Mouse (Mus musculus) hindbrain, embryonic 12.5 days (tissue): ENCODE measurements at regions not wholly inside any gene's neighbourhood (a gene's known extent, or its start where the extent isn't known, plus 50 kb on each side); places are given as distances from the start of the nearest gene placed in this dataset.
"Not testable (repeated sequence)": the region's sequence is repeated elsewhere in the genome, so short reads cannot be mapped to it uniquely, and the experiment has no call there.

Experiments used
- ATAC-seq: fragments of 200-750 bp; cut with Nextera tagmentation; 2 replicates; pipeline ENCODE4 v1.8.0; 2017; ENCODE audit warnings: moderate TSS enrichment; ENCODE audit not compliant: low FRiP score
- H3K27ac ChIP-seq: fragments of 300-500 bp; sonication (generic); 2 replicates; pipeline ENCODE4 v1.5.1; 2016; ENCODE audit warnings: mild to moderate bottlenecking
- H3K27me3 ChIP-seq: fragments of 300-500 bp; sonication (generic); 2 replicates; pipeline ENCODE4 v1.6.1; 2016; ENCODE audit warnings: mild to moderate bottlenecking
- H3K36me3 ChIP-seq: fragments of 300-500 bp; sonication (generic); 2 replicates; pipeline ENCODE4 v1.6.1; 2016; ENCODE audit warnings: mild to moderate bottlenecking
- H3K4me1 ChIP-seq: fragments of 300-500 bp; sonication (generic); 2 replicates; pipeline ENCODE4 v1.6.1; 2016
- H3K4me2 ChIP-seq: fragments of 300-500 bp; sonication (generic); replicated peaks from 2 replicates; pipeline ENCODE4 v1.6.1; 2016; ENCODE audit warnings: mild to moderate bottlenecking
- H3K4me3 ChIP-seq: fragments of 300-500 bp; sonication (generic); 2 replicates; pipeline ENCODE4 v1.5.1; 2016; ENCODE audit warnings: mild to moderate bottlenecking
- H3K9ac ChIP-seq: fragments of 300-500 bp; sonication (generic); 2 replicates; pipeline ENCODE4 v1.6.1; 2016; ENCODE audit warnings: mild to moderate bottlenecking, moderate library complexity
- H3K9me3 ChIP-seq: fragments of 300-500 bp; sonication (generic); replicated peaks from 2 replicates; pipeline ENCODE4 v1.6.1; 2016; ENCODE audit warnings: mild to moderate bottlenecking
- WGBS: fragments of 180-500 bp; shearing (Covaris S2); methylation state at CpG from one replicate; pipeline ENCODE4 v1.1.7; 2016; 5-methylcytosine and 5-hydroxymethylcytosine counted together

DNA sequence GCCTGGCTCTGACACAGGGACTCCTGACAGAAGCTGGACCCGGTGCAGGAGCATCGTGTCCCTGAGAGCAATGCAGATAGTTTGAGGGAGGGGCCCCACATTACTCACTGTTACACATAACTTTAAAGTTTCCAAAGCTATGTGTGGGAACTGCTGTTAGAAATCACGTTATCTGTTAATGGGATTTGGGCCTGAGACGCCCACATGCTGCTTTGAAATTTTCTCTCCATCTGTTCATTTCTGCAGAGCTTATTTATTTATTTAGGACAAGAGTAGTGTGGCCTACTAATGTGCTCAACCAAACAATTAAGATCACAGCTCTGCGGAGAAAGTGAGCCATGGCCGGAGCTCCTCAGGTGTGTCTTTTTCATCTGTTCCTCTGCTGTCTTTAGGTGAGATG lies 99.4 kb upstream of the Frmd4a start:
- 82% methylated on average over 6 of the region's 6 CpGs for WGBS
- Histone ChIP-seq H3K27ac (no peak overlapping the region), H3K4me1 (no peaks in the 10 kb centered on the region), H3K36me3 (no peaks in the 10 kb centered on the region), H3K4me2 (no peak overlapping the region), H3K9ac (no peak overlapping the region), H3K27me3 (no peaks in the 10 kb centered on the region), H3K4me3 (no peak overlapping the region), H3K9me3 (no peaks in the 10 kb centered on the region)
- ATAC-seq = no peak

DNA sequence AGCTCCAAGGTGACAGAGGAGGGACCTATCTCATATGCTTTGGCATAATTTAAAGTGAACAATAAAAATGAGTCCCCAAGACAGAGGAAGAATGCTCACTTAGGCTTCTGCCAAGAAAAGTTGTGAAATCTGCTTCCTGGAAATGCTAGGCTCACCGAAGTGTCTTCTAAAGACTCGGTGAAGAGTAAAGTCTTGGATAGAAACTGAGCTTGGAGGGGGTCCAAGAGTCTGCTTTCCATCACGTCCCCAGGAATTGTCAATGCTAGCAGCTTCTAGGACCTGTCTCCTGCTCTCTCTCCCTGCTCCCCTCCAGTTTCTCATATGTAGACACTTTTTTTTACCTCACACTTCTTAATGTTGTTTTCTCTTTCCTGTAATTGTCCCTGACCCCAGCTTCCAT lies 97.6 kb upstream of the Frmd4a start:
- ATAC-seq = no peak
- Histone ChIP-seq H3K9ac (no peak overlapping the region), H3K36me3 (no peaks in the 10 kb centered on the region), H3K4me2 (no peak overlapping the region), H3K4me3 (no peak overlapping the region), H3K4me1 (no peaks in the 10 kb centered on the region; the same call in 1 of the 2 replicates), H3K27me3 (no peaks in the 10 kb centered on the region), H3K9me3 (no peaks in the 10 kb centered on the region), H3K27ac (no peak overlapping the region)
- 85% methylated on average over 3 of the region's 3 CpGs for WGBS

DNA sequence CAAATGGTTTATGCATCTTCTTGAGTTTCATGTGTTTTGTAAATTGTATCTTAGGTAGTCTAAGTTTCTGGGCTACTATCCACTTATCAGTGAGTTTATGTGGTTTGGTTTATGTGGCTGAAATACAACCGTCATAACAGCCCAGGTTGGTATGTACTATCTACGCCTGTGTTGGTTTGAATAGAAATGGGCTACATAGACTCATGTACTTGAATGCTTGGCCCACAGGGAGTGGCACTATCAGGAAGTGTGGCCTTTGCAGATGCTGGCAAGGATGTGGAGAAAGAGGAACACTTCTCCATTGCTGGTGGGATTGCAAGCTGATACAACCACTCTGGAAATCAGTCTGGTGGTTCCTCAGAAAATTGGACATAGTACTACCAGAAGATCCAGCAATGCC lies 96.4 kb upstream of the Frmd4a start:
- not testable (repeated sequence) for H3K4me1 ChIP-seq, H3K27me3 ChIP-seq, H3K27ac ChIP-seq, H3K36me3 ChIP-seq, H3K4me3 ChIP-seq, ATAC-seq, H3K9ac ChIP-seq, H3K4me2 ChIP-seq, H3K9me3 ChIP-seq
- WGBS = 89% methylated on average over 2 of the region's 2 CpGs

DNA sequence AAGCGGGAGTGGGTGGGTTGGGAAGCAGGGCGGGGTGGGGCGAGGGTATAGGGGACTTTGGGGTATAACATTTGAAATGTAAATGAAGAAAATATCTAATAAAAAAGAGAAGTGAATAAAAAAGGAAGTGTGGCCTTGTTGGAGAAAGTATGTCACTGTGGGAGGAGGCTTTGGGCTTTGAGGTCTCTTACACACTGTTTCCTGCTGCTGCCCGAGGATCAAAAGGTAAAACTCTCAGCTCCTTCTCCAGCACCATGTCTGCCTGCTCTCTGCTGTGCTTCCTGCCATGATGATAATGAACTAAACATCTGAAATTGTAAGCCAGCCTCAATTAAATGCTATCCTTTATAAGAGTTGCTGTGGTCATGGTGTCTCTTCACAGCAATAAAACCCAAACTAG lies 94.8 kb upstream of the Frmd4a start:
- no peaks in the 10 kb centered on the region for H3K27me3 ChIP-seq
- no peak overlapping the region for H3K4me2 ChIP-seq
- H3K4me1 ChIP-seq = peaks cover 4% of the 10 kb centered on the region; the same call in 1 of the 2 replicates
- H3K36me3 ChIP-seq = no peaks in the 10 kb centered on the region
- no peak overlapping the region for H3K27ac ChIP-seq
- no peak overlapping the region for H3K9ac ChIP-seq
- no peak overlapping the region for H3K4me3 ChIP-seq
- ATAC-seq = no peak
- no peaks in the 10 kb centered on the region for H3K9me3 ChIP-seq
- WGBS = 93% methylated on average over 4 of the region's 4 CpGs

DNA sequence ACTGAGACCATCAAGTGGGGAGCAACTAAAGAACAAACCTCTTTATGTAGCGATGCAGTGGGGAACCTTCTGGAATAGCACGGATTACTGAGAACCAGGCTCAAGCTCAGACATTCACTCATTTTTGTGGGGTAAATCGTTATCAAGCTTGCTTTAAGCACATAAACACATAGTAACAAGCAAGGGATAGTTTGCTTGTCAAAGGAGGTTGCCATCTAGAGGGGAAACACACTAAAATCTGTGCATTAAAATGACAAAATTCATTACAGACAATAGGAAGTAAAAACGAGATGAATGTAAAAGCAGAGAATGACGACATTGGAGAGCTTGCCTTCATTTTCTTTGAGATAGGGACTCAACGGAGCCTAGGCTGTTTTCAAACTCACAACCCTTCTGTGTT lies 92.8 kb upstream of the Frmd4a start:
- H3K4me1 ChIP-seq = peaks cover 4% of the 10 kb centered on the region; the same call in 1 of the 2 replicates
- WGBS = 80% methylated on average over 6 of the region's 6 CpGs
- no peak for ATAC-seq

DNA sequence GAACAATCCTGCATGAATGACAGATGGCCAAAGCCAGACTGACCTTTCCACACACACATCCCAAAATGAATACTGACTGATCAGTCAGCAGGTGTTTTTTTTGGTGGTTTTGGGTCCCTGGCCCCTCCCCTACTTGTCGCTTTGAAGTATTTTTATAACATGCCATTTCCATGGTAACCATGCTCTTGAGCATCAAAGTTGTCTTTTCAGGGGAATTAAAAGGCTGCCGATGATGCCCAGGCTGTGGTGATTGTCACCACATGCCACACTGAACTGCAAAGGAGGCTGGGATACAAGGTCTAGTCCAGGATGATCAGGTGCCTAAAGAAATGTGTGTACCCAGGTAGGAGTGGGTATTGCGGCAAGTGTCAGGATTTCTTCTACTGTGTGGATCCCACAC lies 92.3 kb upstream of the Frmd4a start:
- Histone ChIP-seq H3K36me3 (no peaks in the 10 kb centered on the region), H3K9me3 (no peaks in the 10 kb centered on the region), H3K27ac (no peak overlapping the region), H3K4me2 (no peak overlapping the region), H3K4me1 (peaks cover 4% of the 10 kb centered on the region; the same call in 1 of the 2 replicates), H3K9ac (no peak overlapping the region), H3K27me3 (no peaks in the 10 kb centered on the region), H3K4me3 (no peak overlapping the region)
- no peak for ATAC-seq
- WGBS = 59% methylated on average over 3 of the region's 3 CpGs

More for the DNA sequence above, 92.8 kb upstream of the Frmd4a start:
- H3K36me3 ChIP-seq = no peaks in the 10 kb centered on the region
- no peak overlapping the region for H3K4me2 ChIP-seq
- H3K9me3 ChIP-seq = no peaks in the 10 kb centered on the region
- no peak overlapping the region for H3K27ac ChIP-seq
- H3K27me3 ChIP-seq = no peaks in the 10 kb centered on the region
- H3K9ac ChIP-seq = no peak overlapping the region
- no peak overlapping the region for H3K4me3 ChIP-seq

DNA sequence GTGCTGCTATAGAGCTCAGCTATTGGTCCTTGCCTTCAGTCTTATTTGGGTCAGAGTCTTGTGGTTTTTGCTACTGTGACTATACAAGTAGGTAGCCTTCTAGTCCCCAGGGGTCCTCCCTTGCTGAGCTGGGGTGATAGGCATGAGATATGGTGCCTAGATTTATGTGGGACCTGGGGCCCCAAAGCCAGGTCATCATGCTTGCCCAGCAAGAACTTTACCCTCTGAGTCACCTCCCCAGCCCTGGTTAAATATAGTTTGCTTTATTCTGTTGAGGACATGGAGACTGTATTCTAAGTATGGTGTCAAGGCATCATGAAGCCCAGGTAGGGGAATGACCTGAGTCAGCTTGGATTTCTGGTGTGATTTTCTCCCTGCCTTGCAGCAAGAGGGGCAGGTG lies 91.4 kb upstream of the Frmd4a start:
- H3K4me2 ChIP-seq = no peak overlapping the region
- H3K9me3 ChIP-seq = no peaks in the 10 kb centered on the region
- ATAC-seq = no peak
- H3K27ac ChIP-seq = no peak overlapping the region
- H3K4me3 ChIP-seq = no peak overlapping the region
- no peaks in the 10 kb centered on the region for H3K27me3 ChIP-seq
- peaks cover 4% of the 10 kb centered on the region; the same call in 1 of the 2 replicates for H3K4me1 ChIP-seq
- H3K9ac ChIP-seq = no peak overlapping the region
- no peaks in the 10 kb centered on the region for H3K36me3 ChIP-seq

DNA sequence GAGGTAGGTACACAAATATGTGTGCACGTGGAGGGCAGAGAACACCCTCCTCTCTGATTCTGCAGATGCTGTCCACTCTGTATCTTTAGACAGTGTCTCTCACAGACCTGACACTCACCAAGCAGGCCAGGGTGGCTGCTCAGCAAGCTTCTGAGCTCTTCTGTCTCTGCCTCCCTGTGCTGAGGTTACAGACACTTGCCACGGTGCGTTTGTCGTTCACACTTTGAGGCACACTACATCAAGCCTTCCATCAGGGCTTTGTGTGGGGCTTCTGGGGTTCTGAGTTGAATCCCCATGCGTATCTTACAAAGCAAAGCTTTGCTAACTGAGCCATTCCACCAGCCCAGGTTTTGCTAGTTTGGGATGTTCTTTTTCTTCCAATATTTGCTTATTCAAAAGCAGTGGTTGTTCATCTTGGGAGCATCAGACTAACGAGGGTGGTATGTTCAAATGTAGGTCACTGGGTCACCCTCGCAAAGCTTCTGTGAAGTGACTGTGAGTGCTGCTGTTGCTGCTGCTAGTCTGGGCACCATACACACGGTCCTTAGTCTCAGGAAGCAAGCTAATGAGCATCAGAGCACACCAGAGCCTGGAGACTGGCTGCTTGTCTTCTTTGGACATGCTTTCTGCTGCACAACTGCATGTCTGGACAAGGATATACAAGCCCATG lies 90.2 kb upstream of the Frmd4a start:
- H3K4me1 ChIP-seq = peaks cover 4% of the 10 kb centered on the region; the same call in 1 of the 2 replicates
- no peaks in the 10 kb centered on the region for H3K9me3 ChIP-seq
- ATAC-seq = no peak
- H3K4me2 ChIP-seq = no peak overlapping the region
- H3K36me3 ChIP-seq = no peaks in the 10 kb centered on the region
- H3K4me3 ChIP-seq = no peak overlapping the region
- WGBS = 70% methylated on average over 8 of the region's 8 CpGs
- H3K27ac ChIP-seq = no peak overlapping the region
- no peaks in the 10 kb centered on the region for H3K27me3 ChIP-seq
- H3K9ac ChIP-seq = no peak overlapping the region

DNA sequence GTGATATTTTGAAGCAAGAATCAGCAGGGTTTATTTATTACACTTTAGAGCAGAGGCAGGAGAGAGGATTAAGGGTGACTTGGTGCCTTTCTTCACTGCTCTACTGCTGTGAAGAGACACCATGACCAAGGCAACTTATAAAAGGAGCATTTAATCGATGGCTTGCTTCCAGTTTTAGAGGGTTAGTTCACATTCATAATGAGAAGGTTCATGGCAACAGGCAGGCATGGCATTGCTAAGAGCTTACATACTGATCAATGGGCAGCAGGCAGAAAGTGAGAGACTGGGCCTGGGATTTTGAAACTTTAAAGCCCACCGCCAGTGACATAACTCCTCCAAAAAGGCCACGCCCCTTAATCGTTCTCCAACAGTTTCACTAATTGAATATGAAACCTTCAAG lies 89.7 kb upstream of the Frmd4a start:
- no peak overlapping the region for H3K4me2 ChIP-seq
- H3K4me1 ChIP-seq = peaks cover 4% of the 10 kb centered on the region; the same call in 1 of the 2 replicates
- H3K27ac ChIP-seq = no peak overlapping the region
- no peaks in the 10 kb centered on the region for H3K36me3 ChIP-seq
- ATAC-seq = no peak
- H3K27me3 ChIP-seq = no peaks in the 10 kb centered on the region
- no peaks in the 10 kb centered on the region for H3K9me3 ChIP-seq
- H3K4me3 ChIP-seq = no peak overlapping the region
- 83% methylated on average over 4 of the region's 4 CpGs for WGBS
- H3K9ac ChIP-seq = no peak overlapping the region

DNA sequence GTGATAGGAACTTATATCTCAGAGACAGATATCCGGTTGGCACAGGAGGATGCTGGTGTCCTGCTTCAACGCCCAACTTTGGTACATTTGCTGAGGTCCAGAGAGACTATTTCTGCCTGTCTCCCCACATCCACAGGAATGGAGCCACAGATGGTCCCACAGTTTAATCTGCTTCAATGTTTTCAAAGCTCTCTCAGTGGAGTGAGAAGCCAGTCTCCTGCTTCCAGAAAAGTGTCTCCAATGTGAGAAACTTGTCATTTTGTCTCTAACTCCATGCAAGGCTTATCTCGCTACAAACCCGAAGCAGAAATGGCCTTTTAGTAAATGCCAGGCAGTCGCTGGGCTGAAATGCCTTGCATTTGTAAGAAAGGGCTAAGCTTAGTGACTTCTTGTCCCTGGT lies 86.9 kb upstream of the Frmd4a start:
- whole genome bisulfite sequencing = 83% methylated on average over 5 of the region's 5 CpGs
- Histone ChIP-seq H3K9me3 (no peaks in the 10 kb centered on the region), H3K4me3 (no peak overlapping the region), H3K27me3 (no peaks in the 10 kb centered on the region), H3K9ac (no peak overlapping the region), H3K4me2 (no peak overlapping the region), H3K27ac (no peak overlapping the region), H3K4me1 (no peaks in the 10 kb centered on the region), H3K36me3 (no peaks in the 10 kb centered on the region)
- no peak for ATAC-seq

DNA sequence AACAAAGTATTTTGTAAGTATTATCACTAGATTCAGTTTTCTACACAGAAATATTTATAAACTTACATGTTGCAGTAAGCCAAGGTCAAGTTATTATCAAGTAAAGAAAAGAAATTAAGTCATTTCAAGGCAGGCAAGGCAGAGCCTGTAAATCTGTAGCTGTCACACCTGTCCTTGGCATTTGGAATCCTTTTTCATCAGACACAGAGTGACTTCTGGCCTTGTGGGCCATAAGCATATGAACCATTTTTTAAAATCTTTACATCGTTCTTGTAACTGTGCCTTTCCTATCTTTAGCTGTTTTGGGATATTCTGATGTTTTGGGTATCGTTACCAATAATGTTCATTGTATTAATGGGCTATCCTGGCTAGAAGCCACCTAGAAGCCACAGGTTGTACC lies 76.7 kb upstream of the Frmd4a start:
- Histone ChIP-seq H3K27me3 (no peaks in the 10 kb centered on the region), H3K4me1 (no peaks in the 10 kb centered on the region), H3K36me3 (no peaks in the 10 kb centered on the region), H3K4me2 (no peak overlapping the region), H3K4me3 (no peak overlapping the region), H3K9me3 (no peaks in the 10 kb centered on the region), H3K27ac (no peak overlapping the region), H3K9ac (no peak overlapping the region)
- no peak for ATAC-seq
- WGBS = 88% methylated on average over 2 of the region's 2 CpGs

DNA sequence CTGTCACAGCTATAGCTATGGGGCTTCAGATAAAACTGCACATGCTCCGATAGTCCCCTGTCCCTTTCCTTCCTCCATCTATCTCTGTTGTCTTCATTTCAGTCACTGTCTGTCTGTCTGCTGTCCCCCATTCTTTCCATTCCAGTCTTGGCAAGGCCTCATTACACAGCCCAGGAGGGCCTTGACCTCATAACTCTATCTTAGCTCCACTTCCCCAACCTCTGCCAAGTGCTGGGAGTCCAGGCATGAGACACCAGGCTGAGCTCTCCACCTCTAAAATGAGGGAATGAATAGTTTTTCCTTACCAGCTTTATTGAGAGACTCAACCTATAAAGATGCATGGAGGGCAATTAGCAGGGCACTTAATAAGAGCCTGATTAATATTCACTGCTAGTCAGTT lies 76.0 kb upstream of the Frmd4a start:
- Histone ChIP-seq H3K9me3 (no peaks in the 10 kb centered on the region), H3K36me3 (no peaks in the 10 kb centered on the region), H3K4me3 (no peak overlapping the region), H3K27me3 (no peaks in the 10 kb centered on the region), H3K9ac (no peak overlapping the region), H3K27ac (no peak overlapping the region), H3K4me2 (no peak overlapping the region), H3K4me1 (no peaks in the 10 kb centered on the region)
- WGBS = 100% methylated on average over 1 of the region's 1 CpGs
- no peak for ATAC-seq

DNA sequence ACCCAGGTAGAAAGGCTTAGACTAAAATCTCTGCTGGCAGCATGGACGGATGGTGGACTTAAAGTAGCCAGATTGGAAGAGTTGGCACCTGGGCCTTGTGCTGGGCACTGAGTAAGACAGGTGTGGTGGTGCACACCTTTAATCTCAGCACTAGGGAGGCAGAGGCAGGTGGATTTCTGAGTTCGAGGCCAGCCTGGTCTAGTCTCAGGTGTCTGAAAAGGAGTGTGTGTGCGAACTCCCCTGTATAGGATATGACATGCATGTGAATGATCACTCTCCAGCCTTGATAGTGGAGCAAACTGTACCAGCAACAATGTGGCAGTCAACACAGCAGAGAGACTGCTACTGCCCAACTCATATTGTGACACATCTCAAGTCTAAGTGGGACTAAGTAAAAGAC lies 70.1 kb upstream of the Frmd4a start:
- no peaks in the 10 kb centered on the region for H3K9me3 ChIP-seq
- no peaks in the 10 kb centered on the region for H3K36me3 ChIP-seq
- H3K4me2 ChIP-seq = no peak overlapping the region
- H3K9ac ChIP-seq = no peak overlapping the region
- ATAC-seq = no peak
- H3K4me3 ChIP-seq = no peak overlapping the region
- no peaks in the 10 kb centered on the region for H3K4me1 ChIP-seq
- no peaks in the 10 kb centered on the region for H3K27me3 ChIP-seq
- WGBS = 96% methylated on average over 3 of the region's 3 CpGs
- no peak overlapping the region for H3K27ac ChIP-seq
